Mouse (Mus musculus) adrenal gland, postnatal 4 days (tissue): Measurements from ENCODE around the gene Gm10518. TPM values are rescaled to one million over a fixed set of nuclear protein-coding genes. Genes with fewer than 3 reads are reported as not detected.

Source experiments
- DNase-seq, 2 experiments: peaks; one replicate each; pipeline ENCODE4 v3.0.0; 2021 to 2022; ENCODE audit warnings: low spot score in 2 of 2, mixed read lengths in 2 of 2
- total RNA-seq, 2 experiments: library from RNA; stranded (reverse); gene quantifications; 2 replicates each; pipeline ENCODE4 v1.2.3; 2021

Gm10518 gene
- total RNA-seq, 2 experiments from 2014 or later = 0.22 TPM; not detected in 1

DNA sequence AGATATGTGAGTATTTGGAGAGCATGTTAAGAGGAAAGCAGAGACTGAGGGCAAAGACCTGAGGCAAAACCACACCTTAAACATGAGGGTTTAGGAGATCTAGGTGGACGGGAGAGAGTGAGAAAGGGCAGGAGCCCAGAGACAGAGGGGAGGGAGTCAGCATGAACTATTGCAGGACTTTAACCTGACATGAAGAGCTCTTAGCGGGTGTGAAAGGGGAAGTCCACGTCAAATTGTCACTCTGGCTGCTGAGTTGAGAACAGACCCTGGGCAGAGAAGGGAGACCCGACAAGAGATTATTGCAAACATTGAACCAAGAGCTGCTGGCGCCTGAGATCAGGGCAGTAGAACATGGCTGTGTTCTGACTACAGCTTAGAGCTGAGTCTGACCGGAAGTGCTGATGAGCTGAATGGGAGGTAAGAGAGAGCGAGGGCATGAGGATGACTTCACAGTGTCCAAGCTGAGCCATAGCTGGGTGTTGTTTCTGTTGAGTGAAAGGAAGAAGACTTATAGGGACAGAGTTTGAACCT lies 29.6 kb downstream of the Gm10518 start:
- no peak for DNase-seq

GRCm38 (mm10) chr1:179833596-179833995 lies 30.4 kb downstream of the Gm10518 start:
- no peak for DNase-seq

DNA sequence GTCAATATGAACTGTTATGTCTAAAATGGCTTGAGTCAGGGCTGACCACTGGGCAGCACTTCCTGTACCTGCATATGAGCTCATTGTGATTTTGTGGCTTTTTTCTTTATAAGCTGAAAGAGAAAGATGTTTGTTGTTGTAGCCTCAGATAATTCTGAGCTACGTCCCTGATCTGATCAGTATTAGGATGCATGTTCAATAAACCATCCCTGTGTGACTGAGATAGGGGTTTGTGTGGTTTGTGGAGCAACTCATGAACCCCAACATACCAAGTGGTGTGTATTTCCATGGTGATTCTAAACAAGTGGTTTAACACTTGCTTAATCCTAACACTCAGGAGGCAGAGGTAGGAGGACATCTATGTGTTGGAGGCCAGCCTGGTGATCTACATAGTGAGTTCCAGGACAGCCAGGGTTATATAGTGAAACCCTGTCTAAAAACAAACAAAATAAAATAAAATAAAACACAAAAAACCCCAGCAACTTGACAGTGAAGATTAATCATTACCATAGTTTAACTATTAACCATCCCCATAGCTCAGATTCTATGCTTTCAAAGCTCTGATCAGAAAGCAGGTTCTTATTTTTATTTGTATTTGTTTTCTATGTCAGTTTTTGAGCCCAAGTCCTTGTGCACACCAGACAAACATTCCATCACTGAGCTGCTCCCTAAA lies 32.7 kb downstream of the Gm10518 start:
- DNase-seq = no peak

DNA sequence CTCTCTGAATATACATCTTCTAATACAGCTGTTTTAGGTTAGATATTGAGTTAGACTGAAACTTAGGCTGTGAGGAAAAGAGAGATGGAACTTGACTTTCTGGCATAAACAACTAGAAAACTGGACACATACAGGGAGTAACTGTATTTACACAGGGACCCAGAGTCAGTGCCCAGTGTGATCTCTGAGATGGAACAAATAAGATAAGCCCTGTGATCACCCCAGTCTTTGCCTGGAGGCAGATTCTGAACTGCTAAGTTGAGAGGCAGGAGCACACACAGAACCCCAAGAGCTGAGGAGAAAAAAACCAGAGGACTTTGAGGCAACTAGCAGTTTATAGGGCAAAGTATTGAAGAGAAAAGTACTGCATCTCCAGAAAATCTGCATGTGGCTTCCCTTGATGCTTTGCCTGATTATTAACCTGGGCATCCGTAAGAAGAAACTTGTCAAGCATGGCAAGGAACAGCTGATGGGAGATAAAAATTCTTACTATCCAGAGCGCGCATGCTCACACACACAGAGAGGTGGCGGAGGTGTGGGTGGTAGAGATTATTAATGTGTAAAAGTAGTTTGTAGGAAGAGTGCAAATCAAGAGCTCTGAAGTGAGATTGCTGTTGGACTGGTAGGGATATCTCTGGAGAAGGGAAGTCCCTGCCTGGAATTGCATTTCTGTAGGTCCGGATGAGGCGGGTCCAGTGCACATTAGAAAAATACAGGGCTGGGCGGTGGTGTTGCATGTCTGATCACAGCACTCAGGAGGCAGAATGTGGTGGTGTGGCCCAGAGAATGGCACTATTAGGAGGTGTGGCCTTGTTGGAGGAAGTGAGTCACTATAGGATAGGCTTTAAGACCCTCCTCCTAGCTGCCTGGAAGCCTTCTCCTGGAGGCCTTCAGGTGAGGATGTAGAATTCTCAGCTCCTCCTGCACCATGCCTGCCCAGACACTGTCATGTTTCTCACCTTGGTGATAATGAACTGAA lies 33.5 kb downstream of the Gm10518 start:
- no peak for DNase-seq

DNA sequence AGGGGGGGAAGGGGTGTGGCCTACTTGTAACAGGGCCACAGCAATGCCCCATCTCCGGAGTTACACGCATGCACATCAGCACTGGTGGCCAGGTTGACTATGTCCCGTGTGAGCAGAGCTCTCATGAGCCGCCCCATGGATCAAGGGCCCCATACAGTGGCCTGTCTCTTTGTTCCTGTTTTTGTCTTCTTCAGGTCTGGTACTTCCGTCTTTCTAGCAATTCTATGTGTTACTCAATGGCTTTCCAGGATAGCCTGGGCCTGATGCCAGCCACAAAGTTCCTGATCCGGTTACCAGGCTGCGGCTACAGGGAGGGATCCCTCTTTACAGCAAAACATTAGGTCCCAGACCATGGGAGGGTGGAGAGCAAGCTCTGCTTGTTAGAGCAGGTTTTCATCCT lies 39.4 kb downstream of the Gm10518 start:
- no peak for DNase-seq

DNA sequence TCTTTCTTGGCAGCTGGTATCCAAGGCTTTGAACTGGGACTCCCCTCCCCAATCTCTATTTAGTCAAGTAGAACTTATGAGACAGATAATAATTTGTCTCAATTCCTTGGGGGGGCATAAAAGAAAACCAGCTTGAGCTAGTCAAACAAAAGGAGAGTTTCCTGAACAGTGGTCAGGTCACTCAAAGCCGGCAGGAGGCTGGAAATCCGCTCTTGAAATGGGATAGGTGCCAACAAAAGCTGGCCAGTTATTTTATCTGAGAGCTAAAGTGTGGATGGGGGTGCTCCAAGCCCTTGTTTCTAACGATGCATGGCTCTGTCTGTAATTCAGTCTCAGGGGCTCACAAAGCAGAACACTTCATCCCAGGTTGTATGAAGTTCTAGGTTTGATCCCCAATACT lies 40.8 kb downstream of the Gm10518 start:
- no peak for DNase-seq

DNA sequence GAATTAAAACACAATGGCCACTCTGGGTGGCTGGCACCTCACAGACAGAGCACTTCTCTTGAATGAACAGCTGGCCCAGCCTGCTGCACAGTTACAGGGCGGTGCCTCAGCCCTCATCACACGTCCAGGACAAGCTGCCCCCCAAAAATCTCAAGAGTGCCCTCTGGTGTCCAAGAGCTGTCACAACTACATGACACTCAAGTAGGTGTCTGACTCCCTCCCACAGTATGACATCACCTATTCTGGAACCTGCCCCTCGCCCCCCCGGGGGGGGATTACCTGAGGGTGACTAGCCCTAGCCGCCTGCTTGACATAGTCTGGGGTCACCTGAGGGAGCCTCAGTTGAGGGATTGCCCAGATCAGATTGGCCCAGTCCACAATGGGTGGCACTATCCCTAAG lies 41.7 kb downstream of the Gm10518 start:
- DNase-seq = peak; percentile 24 to 56

GRCm38 (mm10) chr1:179845832-179846499 lies 42.8 kb downstream of the Gm10518 start:
- DNase-seq = no peak

- DNase-seq = no peak
Measured at GRCm38 (mm10) chr1:179847173-179847572, 44.0 kb downstream of the Gm10518 start.

- peak; percentile 76 to 79 for DNase-seq
Measured at GRCm38 (mm10) chr1:179847759-179848389, 44.7 kb downstream of the Gm10518 start.

DNA sequence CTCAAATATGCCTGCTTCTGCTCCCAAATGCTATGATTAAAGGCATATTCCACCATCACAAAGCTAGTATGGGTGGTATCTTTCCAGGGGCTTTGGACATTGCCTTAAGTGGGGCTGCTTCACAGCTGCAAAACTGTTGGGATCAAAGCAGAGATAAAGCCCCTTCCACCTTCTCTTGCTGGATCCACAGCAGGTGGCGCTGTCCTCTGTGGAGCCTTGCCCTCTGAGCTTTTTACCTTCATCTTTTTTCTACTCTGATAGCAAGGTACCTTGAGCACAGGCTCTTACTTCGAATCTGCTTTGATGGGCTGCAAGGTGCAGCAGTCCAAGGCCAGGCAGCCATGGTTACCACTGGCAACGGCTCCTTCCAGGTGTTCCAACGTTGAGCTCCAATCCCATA lies 50.2 kb downstream of the Gm10518 start:
- no peak for DNase-seq

Other genes starting within 250 kb of the Gm10518 start
- gene Sccpdh, start 135.2 kb upstream of the Gm10518 start, total RNA-seq = 10 to 100 TPM; 38.0 to 39.6 TPM
- under 1 TPM; 0.08 to 0.20 TPM for gene Kif28, start 58.1 kb upstream of the Gm10518 start, total RNA-seq
- gene Ahctf1, start 304 bp downstream of the Gm10518 start, total RNA-seq = 10 to 100 TPM; 33.7 to 41.5 TPM
- 10 to 100 TPM; 58.1 to 70.9 TPM for gene Cdc42bpa, start 157.1 kb downstream of the Gm10518 start, total RNA-seq